Mouse (Mus musculus): ENCODE results near the gene Ubtd2. TPM values are rescaled to one million over a fixed set of nuclear protein-coding genes. Genes with fewer than 3 reads are reported as not detected.

Ubtd2 gene
- polyA plus RNA-seq, 1 experiment = not detected

- no peak overlapping the region for H3K27ac ChIP-seq (ENCODE audit: insufficient read depth, low read depth, low read length)
Measured at GRCm38 (mm10) chr11:32534453-32535075, 79.4 kb downstream of the Ubtd2 start.

GRCm38 (mm10) chr11:32535646-32536045 lies 80.5 kb downstream of the Ubtd2 start:
- H3K27ac ChIP-seq (ENCODE audit: insufficient read depth, low read depth, low read length) = no peak overlapping the region
- H3K4me3 ChIP-seq (ENCODE audit: insufficient read depth, low read depth, low read length) = no peak overlapping the region
- 98% methylated on average over 4 of the region's 4 CpGs for WGBS
- TF ChIP-seq POLR2A (IDR thresholded peaks at IDR 0.05; ENCODE audit: insufficient read depth, low read depth, low read length) = no peak
- H3K4me1 ChIP-seq (ENCODE audit: control insufficient read depth, insufficient read depth, low read length) = peaks cover 13% of the 10 kb centered on the region

More at GRCm38 (mm10) chr11:32534453-32535075, 79.4 kb downstream of the Ubtd2 start:
- H3K4me3 ChIP-seq (ENCODE audit: insufficient read depth, low read depth, low read length) = no peak overlapping the region
- WGBS = 84% methylated on average over 7 of the region's 7 CpGs
- TF ChIP-seq POLR2A (IDR thresholded peaks at IDR 0.05; ENCODE audit: insufficient read depth, low read depth, low read length) (no peak), CTCF (IDR thresholded peaks at IDR 0.05; ENCODE audit: insufficient read depth, low read depth, low read length) (no peak)
- peaks cover 13% of the 10 kb centered on the region for H3K4me1 ChIP-seq (ENCODE audit: control insufficient read depth, insufficient read depth, low read length)

- TF ChIP-seq CTCF (IDR thresholded peaks at IDR 0.05; ENCODE audit: insufficient read depth, low read depth, low read length) (no peak), POLR2A (IDR thresholded peaks at IDR 0.05; ENCODE audit: insufficient read depth, low read depth, low read length) (no peak)
- WGBS = 55% methylated on average over 7 of the region's 7 CpGs
Measured at GRCm38 (mm10) chr11:32536954-32537353, 81.8 kb downstream of the Ubtd2 start.

GRCm38 (mm10) chr11:32538435-32538834 lies 83.3 kb downstream of the Ubtd2 start:
- no peak for TF ChIP-seq POLR2A (IDR thresholded peaks at IDR 0.05; ENCODE audit: insufficient read depth, low read depth, low read length)
- H3K4me1 ChIP-seq (ENCODE audit: control insufficient read depth, insufficient read depth, low read length) = peaks cover 10% of the 10 kb centered on the region
- no peak overlapping the region for H3K27ac ChIP-seq (ENCODE audit: insufficient read depth, low read depth, low read length)
- WGBS = 78% methylated on average over 6 of the region's 6 CpGs
- no peak overlapping the region for H3K4me3 ChIP-seq (ENCODE audit: insufficient read depth, low read depth, low read length)

More at GRCm38 (mm10) chr11:32536954-32537353, 81.8 kb downstream of the Ubtd2 start:
- H3K4me3 ChIP-seq (ENCODE audit: insufficient read depth, low read depth, low read length) = no peak overlapping the region
- no peak overlapping the region for H3K27ac ChIP-seq (ENCODE audit: insufficient read depth, low read depth, low read length)
- H3K4me1 ChIP-seq (ENCODE audit: control insufficient read depth, insufficient read depth, low read length) = peaks cover 13% of the 10 kb centered on the region

- WGBS = 94% methylated on average over 4 of the region's 4 CpGs
- Histone ChIP-seq H3K4me3 (ENCODE audit: insufficient read depth, low read depth, low read length) (no peak overlapping the region), H3K27ac (ENCODE audit: insufficient read depth, low read depth, low read length) (no peak overlapping the region), H3K4me1 (ENCODE audit: control insufficient read depth, insufficient read depth, low read length) (peaks cover 6% of the 10 kb centered on the region)
- TF ChIP-seq CTCF (IDR thresholded peaks at IDR 0.05; ENCODE audit: insufficient read depth, low read depth, low read length) = no peak
- TF ChIP-seq POLR2A (IDR thresholded peaks at IDR 0.05; ENCODE audit: insufficient read depth, low read depth, low read length) = no peak
Measured at GRCm38 (mm10) chr11:32538846-32539245, 83.7 kb downstream of the Ubtd2 start.

- H3K4me3 ChIP-seq (ENCODE audit: insufficient read depth, low read depth, low read length) = no peak overlapping the region
- TF ChIP-seq POLR2A (IDR thresholded peaks at IDR 0.05; ENCODE audit: insufficient read depth, low read depth, low read length) (no peak), CTCF (IDR thresholded peaks at IDR 0.05; ENCODE audit: insufficient read depth, low read depth, low read length) (no peak)
- no peaks in the 10 kb centered on the region for H3K4me1 ChIP-seq (ENCODE audit: control insufficient read depth, insufficient read depth, low read length)
- WGBS = 89% methylated on average over 7 of the region's 7 CpGs
- H3K27ac ChIP-seq (ENCODE audit: insufficient read depth, low read depth, low read length) = no peak overlapping the region
Measured at GRCm38 (mm10) chr11:32539717-32540116, 84.5 kb downstream of the Ubtd2 start.

- TF ChIP-seq CTCF (IDR thresholded peaks at IDR 0.05; ENCODE audit: insufficient read depth, low read depth, low read length) (no peak), POLR2A (IDR thresholded peaks at IDR 0.05; ENCODE audit: insufficient read depth, low read depth, low read length) (no peak)
- H3K27ac ChIP-seq (ENCODE audit: insufficient read depth, low read depth, low read length) = no peak overlapping the region
- H3K4me3 ChIP-seq (ENCODE audit: insufficient read depth, low read depth, low read length) = no peak overlapping the region
- WGBS = 89% methylated on average over 6 of the region's 6 CpGs
- no peaks in the 10 kb centered on the region for H3K4me1 ChIP-seq (ENCODE audit: control insufficient read depth, insufficient read depth, low read length)
Measured at GRCm38 (mm10) chr11:32540463-32540862, 85.3 kb downstream of the Ubtd2 start.

- Histone ChIP-seq H3K4me1 (ENCODE audit: control insufficient read depth, insufficient read depth, low read length) (peaks cover 6% of the 10 kb centered on the region), H3K27ac (ENCODE audit: insufficient read depth, low read depth, low read length) (no peak overlapping the region), H3K4me3 (ENCODE audit: insufficient read depth, low read depth, low read length) (no peak overlapping the region)
- TF ChIP-seq POLR2A (IDR thresholded peaks at IDR 0.05; ENCODE audit: insufficient read depth, low read depth, low read length) = no peak
- no peak for TF ChIP-seq CTCF (IDR thresholded peaks at IDR 0.05; ENCODE audit: insufficient read depth, low read depth, low read length)
- 90% methylated on average over 4 of the region's 4 CpGs for WGBS
Measured at GRCm38 (mm10) chr11:32542181-32542580, 87.0 kb downstream of the Ubtd2 start.

GRCm38 (mm10) chr11:32542687-32543411 lies 87.7 kb downstream of the Ubtd2 start:
- no peak overlapping the region for H3K27ac ChIP-seq (ENCODE audit: insufficient read depth, low read depth, low read length)
- peaks cover 10% of the 10 kb centered on the region for H3K4me1 ChIP-seq (ENCODE audit: control insufficient read depth, insufficient read depth, low read length)
- no peak for TF ChIP-seq POLR2A (IDR thresholded peaks at IDR 0.05; ENCODE audit: insufficient read depth, low read depth, low read length)
- no peak for TF ChIP-seq CTCF (IDR thresholded peaks at IDR 0.05; ENCODE audit: insufficient read depth, low read depth, low read length)
- 54% methylated on average over 3 of the region's 3 CpGs for WGBS
- H3K4me3 ChIP-seq (ENCODE audit: insufficient read depth, low read depth, low read length) = no peak overlapping the region
